Mouse (Mus musculus) kidney, embryonic 14.5 days (tissue): ENCODE measurements around the gene Pnkp. TPM values are rescaled to one million over a fixed set of nuclear protein-coding genes. Genes with fewer than 3 reads are reported as not detected.
A peak's percentile ranks its signal among the peaks of the same experiment; 100 is the strongest.

Experiments used
- ATAC-seq: fragments of 200-750 bp; cut with Nextera tagmentation; 2 replicates; pipeline ENCODE4 v1.8.0; 2017; ENCODE audit warnings: moderate number of reproducible peaks, mild to moderate bottlenecking, moderate TSS enrichment, moderate library complexity; ENCODE audit not compliant: low FRiP score, low TSS enrichment
- H3K27ac ChIP-seq: fragments of 300-500 bp; sonication (generic); 2 replicates; pipeline ENCODE4 v1.5.1; 2014; ENCODE audit warnings: low read depth, mild to moderate bottlenecking, low read length, moderate library complexity, mixed read lengths
- H3K27me3 ChIP-seq: fragments of 300-500 bp; sonication (generic); 2 replicates; pipeline ENCODE4 v1.6.1; 2014; ENCODE audit warnings: mild to moderate bottlenecking, low read length; ENCODE audit not compliant: control insufficient read depth, insufficient read depth
- H3K36me3 ChIP-seq: fragments of 300-500 bp; sonication (generic); 2 replicates; pipeline ENCODE4 v1.6.1; 2014; ENCODE audit warnings: low read length, mixed read lengths; ENCODE audit not compliant: control insufficient read depth, insufficient read depth
- H3K4me1 ChIP-seq: fragments of 300-500 bp; sonication (generic); 2 replicates; pipeline ENCODE4 v1.6.1; 2014; ENCODE audit warnings: low read length, mixed read lengths; ENCODE audit not compliant: control insufficient read depth, insufficient read depth
- H3K4me2 ChIP-seq: fragments of 300-500 bp; sonication (generic); replicated peaks from 2 replicates; pipeline ENCODE4 v1.6.1; 2014; ENCODE audit warnings: low read depth, mild to moderate bottlenecking, low read length
- H3K4me3 ChIP-seq: fragments of 300-500 bp; sonication (generic); 2 replicates; pipeline ENCODE4 v1.5.1; 2014; ENCODE audit warnings: mild to moderate bottlenecking, low read length
- H3K9ac ChIP-seq: fragments of 300-500 bp; sonication (generic); 2 replicates; pipeline ENCODE4 v1.6.1; 2014; ENCODE audit warnings: low read depth, mild to moderate bottlenecking, low read length, moderate library complexity
- H3K9me3 ChIP-seq: fragments of 300-500 bp; sonication (generic); 2 replicates; pipeline ENCODE4 v1.6.1; 2016; ENCODE audit warnings: low read length; ENCODE audit not compliant: control insufficient read depth
- WGBS: fragments of 180-500 bp; shearing (Covaris S2); extraction: QIAGEN DNeasy Blood & Tissue Kit; methylation state at CpG from one replicate; pipeline ENCODE4 v1.1.7; 2014; 5-methylcytosine and 5-hydroxymethylcytosine counted together
- polyA plus RNA-seq: library from polyadenylated mRNA; unstranded; fragments of >200 nt; fragmentation: Nextera tagmentation; extraction: Ambion mirVana; gene quantifications from 2 replicates; pipeline ENCODE4 v1.2.1, GENCODE M21; 2014

Gene Pnkp
- 27.0 and 30.4 TPM in 2 replicates for polyA plus RNA-seq

DNA sequence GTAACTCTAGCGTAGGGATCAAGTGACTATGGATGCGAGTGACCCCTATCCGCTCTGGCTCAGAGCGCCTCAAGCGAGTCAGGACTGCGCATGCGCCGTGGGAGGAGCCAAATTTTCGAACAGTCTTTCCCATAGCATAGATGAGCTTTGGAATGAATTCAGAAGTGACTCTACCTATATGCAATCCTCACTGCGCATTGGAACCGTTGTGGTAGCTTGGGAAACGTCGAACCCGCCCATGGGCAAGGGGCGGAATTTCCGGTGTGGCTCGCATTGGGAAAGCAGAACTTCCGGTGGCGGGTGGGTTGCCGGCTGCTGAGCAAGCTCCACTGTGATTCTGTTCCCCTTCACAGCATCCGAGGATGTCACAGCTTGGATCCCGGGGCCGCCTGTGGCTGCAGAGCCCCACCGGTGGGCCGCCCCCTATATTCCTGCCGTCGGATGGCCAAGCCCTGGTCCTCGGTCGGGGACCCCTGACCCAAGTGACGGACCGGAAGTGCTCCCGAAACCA lies at the start of gene Pnkp:
Pnkp (plus strand) TSS at position 98 of the 511 bp plus-strand sequence.
- peak within 1 kb of the TSS; percentile 69 for H3K9ac ChIP-seq
- peak within 1 kb of the TSS; percentile 66 for H3K4me3 ChIP-seq
- peak within 1 kb of the TSS; percentile 81 for H3K27ac ChIP-seq
- H3K9me3 ChIP-seq, result no peaks in the 10 kb centered on the region
- peak; percentile 5 for ATAC-seq
- peak within 1 kb of the TSS; percentile 64 for H3K4me2 ChIP-seq
- peaks cover 20% of the 10 kb centered on the region for H3K36me3 ChIP-seq
- H3K4me1 ChIP-seq, result peaks cover 36% of the 10 kb centered on the region
- H3K27me3 ChIP-seq, result no peaks in the 10 kb centered on the region
- 0% methylated on average over 32 of the region's 32 CpGs for WGBS

DNA sequence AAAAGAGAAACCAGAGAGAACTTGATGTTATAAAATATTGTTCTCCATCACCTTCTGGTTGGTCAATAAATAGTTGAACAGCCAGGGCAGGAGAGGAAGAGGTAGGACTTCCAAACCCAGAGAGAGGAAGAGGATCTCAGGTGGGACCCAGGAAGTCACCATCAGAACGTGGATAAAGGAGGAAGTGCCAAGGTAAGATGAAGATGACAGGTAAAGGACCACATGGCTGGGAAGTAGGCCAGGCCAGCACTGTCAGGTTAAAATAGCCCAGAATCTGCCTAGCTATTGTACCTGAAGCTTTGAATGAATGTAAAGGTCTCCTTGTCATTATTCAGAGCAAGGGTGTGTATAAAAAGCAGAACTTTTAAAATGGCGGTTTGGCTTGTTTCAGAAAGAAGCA lies 48.0 kb upstream of the Pnkp start:
- 81% methylated on average over 2 of the region's 2 CpGs for WGBS
- H3K4me1 ChIP-seq, result no peaks in the 10 kb centered on the region
- no peaks in the 10 kb centered on the region for H3K27me3 ChIP-seq
- no peak overlapping the region for H3K4me2 ChIP-seq
- H3K9me3 ChIP-seq, result no peaks in the 10 kb centered on the region
- peaks cover 6% of the 10 kb centered on the region; the same call in 1 of the 2 replicates for H3K36me3 ChIP-seq
- no peak overlapping the region for H3K9ac ChIP-seq
- ATAC-seq, result no peak
- no peak overlapping the region for H3K27ac ChIP-seq
- no peak overlapping the region for H3K4me3 ChIP-seq

DNA sequence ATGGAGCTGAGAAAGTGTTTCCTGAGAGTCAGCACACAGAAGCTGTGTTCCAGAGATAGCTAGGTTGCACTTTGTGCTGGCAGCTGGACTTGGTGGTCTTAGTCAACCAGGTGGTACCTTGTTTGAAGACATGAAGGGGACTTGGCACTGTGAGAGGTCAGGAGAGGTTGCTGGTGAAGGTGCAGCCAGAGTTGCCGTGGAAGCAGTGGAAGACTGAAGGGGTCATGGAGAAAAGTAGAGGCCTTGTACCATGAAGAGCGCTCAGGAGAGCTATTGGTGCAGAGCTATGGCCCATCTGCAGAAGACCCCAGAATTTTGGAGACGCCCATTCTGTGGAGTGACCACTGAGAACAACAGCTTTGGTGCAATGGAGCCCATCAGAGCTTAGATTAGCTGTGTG lies 47.5 kb upstream of the Pnkp start:
- 91% methylated on average over 3 of the region's 3 CpGs for WGBS
- Histone ChIP-seq H3K27ac (no peak overlapping the region), H3K4me2 (no peak overlapping the region), H3K9me3 (no peaks in the 10 kb centered on the region), H3K4me1 (no peaks in the 10 kb centered on the region), H3K9ac (no peak overlapping the region), H3K27me3 (no peaks in the 10 kb centered on the region), H3K36me3 (peaks cover 11% of the 10 kb centered on the region; the same call in 1 of the 2 replicates), H3K4me3 (no peak overlapping the region)
- no peak for ATAC-seq

DNA sequence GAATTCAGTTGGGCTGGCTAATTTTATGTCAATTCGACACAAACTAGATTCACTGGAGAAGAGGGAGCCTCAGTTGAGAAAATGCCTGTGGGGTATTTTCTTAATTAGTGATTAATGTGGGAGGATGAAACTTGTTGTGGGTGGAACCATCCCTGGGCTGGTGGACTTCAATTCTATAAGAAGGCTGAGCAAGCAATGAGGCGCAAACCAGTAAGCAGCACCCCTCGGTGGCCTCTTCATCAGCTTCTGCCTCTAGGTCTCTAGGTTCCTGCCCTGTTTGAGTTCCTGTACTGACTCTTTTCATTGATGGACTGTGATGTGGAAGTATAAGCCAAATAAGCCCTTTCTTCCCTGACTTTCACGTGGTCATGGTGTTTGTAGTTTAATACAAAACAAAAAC lies 46.6 kb upstream of the Pnkp start:
- H3K4me1 ChIP-seq, result no peaks in the 10 kb centered on the region
- no peaks in the 10 kb centered on the region for H3K27me3 ChIP-seq
- no peak overlapping the region for H3K4me3 ChIP-seq
- WGBS, result 86% methylated on average over 4 of the region's 4 CpGs
- no peak overlapping the region for H3K9ac ChIP-seq
- no peak overlapping the region for H3K4me2 ChIP-seq
- no peak overlapping the region for H3K27ac ChIP-seq
- no peaks in the 10 kb centered on the region for H3K9me3 ChIP-seq
- ATAC-seq, result no peak
- peaks cover 11% of the 10 kb centered on the region; the same call in 1 of the 2 replicates for H3K36me3 ChIP-seq

DNA sequence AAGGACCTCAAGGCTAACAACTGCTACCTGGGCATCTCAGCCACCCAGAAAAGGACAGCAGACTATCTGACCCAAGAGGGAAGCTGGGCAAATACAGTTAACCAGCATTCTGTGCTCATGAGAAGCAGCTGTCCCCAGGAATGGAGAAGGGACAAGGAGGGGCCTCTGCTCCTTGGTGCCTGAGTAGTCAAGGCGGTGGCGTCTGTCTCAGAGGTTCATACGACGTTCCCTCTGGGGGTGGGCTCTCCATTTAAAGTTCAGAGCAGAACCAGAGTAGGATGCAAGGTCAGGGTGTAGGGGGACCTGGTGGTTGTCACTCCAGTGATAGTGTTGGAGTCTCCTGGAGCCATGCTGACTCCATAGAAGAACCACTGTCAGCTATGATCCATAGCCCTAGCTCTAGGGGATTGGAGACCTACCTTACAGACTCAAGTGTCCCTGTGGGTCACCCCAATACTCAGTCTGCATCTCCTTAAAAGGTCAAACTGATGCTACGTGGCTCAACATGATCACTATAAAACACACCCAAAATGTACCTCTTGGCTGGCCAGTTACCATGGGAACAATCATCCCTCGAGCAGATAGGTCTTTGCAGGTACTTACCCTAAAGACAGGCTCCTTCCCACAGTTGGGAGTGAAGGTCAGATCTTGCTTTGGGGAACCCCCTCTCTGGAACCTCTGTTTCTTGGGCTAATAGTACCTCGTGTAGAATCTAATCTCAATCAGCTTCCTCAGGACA lies 46.0 kb upstream of the Pnkp start:
- WGBS, result 91% methylated on average over 7 of the region's 7 CpGs
- H3K4me2 ChIP-seq, result no peak overlapping the region
- H3K4me1 ChIP-seq, result no peaks in the 10 kb centered on the region
- no peaks in the 10 kb centered on the region for H3K9me3 ChIP-seq
- no peak for ATAC-seq
- H3K9ac ChIP-seq, result no peak overlapping the region
- no peaks in the 10 kb centered on the region for H3K27me3 ChIP-seq
- H3K36me3 ChIP-seq, result peaks cover 11% of the 10 kb centered on the region; the same call in 1 of the 2 replicates
- H3K4me3 ChIP-seq, result no peak overlapping the region
- no peak overlapping the region for H3K27ac ChIP-seq

DNA sequence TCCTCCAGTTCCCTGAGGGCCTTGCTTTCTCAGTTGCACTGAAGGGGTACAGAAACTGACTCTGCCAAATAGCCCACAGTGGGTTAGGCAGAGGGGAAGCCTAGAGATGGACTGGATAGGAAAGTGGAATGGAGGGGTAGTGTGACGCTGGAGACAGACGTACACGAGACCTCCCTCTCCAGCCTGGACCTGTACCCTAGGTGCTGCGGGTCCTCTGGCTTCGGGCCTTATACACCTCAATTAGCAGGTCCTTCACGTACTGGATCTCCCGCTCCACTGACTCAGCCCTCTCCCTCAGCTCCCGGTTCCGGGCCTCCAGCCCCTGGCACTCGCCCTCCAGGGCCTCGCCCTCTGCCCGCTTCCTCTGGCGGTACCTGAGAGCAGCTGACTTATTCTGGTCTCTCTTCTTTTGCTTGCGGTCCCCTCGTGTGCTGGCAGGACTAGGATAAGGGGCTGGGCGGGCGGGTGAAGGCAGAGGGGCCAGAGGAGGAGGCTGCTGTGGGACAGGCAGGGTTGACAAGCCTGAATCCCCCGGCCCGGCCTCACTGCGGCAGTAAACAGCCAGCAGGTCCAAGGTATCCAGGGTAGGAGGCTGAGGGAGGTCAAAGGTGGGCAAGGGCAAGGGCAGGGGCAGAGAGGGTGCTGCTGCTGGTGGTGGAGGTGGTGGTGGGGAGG lies 44.2 kb upstream of the Pnkp start:
- H3K9me3 ChIP-seq, result no peaks in the 10 kb centered on the region
- H3K4me3 ChIP-seq, result no peak overlapping the region
- H3K27me3 ChIP-seq, result no peaks in the 10 kb centered on the region
- no peak overlapping the region for H3K4me2 ChIP-seq
- no peak for ATAC-seq
- H3K4me1 ChIP-seq, result peaks cover 4% of the 10 kb centered on the region; the same call in 1 of the 2 replicates
- no peak overlapping the region for H3K27ac ChIP-seq
- H3K9ac ChIP-seq, result no peak overlapping the region
- H3K36me3 ChIP-seq, result peaks cover 11% of the 10 kb centered on the region; the same call in 1 of the 2 replicates
- WGBS, result 88% methylated on average over 20 of the region's 20 CpGs

DNA sequence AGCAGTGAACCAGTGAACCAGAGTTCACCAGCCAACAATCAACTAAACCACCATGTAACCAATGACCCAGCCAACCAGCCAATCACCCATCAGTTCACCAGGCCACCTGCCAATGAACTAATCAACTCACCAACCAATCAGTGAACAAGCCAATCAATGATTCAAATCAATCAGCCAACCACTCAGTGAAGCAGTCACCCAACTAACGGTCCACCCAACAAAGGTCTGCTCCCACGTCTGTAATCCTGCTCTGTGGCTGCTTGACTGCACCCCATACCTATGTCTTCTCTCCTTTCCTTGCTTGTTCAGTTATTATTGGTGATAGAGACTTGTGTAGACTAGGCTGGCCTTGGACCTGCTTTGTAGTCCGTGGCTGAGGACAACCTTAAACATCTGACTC lies 43.0 kb upstream of the Pnkp start:
- Histone ChIP-seq H3K4me1 (peaks cover 16% of the 10 kb centered on the region), H3K36me3 (peaks cover 11% of the 10 kb centered on the region; the same call in 1 of the 2 replicates), H3K9me3 (no peaks in the 10 kb centered on the region), H3K4me2 (no peak overlapping the region), H3K9ac (no peak overlapping the region), H3K27me3 (no peaks in the 10 kb centered on the region), H3K27ac (no peak overlapping the region), H3K4me3 (no peak overlapping the region)
- ATAC-seq, result no peak
- 87% methylated on average over 3 of the region's 3 CpGs for WGBS

DNA sequence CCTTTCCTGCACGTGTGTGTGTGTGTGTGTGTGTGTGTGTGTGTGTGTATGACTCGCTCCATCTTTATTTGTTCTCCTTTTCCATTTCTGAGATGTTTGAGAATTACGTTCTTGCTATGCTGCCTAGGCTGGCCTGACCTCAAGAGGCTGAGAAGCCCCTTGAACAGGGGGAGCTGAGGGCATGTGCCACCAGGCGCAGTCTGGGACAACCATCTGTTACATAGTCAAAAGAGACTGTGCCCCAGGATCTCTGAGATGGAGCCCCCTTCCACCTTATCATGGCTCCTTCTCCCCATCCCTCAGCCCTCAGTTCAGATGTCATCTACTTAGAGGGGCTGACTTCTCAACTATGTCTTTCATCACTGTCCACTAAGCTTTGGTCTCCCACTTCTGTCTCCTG lies 42.5 kb upstream of the Pnkp start:
- peaks cover 20% of the 10 kb centered on the region for H3K4me1 ChIP-seq
- ATAC-seq, result no peak
- H3K9me3 ChIP-seq, result no peaks in the 10 kb centered on the region
- peaks cover 11% of the 10 kb centered on the region; the same call in 1 of the 2 replicates for H3K36me3 ChIP-seq
- H3K4me2 ChIP-seq, result no peak overlapping the region
- no peaks in the 10 kb centered on the region for H3K27me3 ChIP-seq
- WGBS, result 92% methylated on average over 4 of the region's 4 CpGs
- H3K4me3 ChIP-seq, result no peak overlapping the region
- no peak overlapping the region for H3K9ac ChIP-seq
- no peak overlapping the region for H3K27ac ChIP-seq
